Mouse (Mus musculus): ENCODE results near the gene Rnf39. TPM values are rescaled to one million over a fixed set of nuclear protein-coding genes. Genes with fewer than 3 reads are reported as not detected.

Rnf39 gene
- polyA plus RNA-seq, 1 experiment, result not detected

DNA sequence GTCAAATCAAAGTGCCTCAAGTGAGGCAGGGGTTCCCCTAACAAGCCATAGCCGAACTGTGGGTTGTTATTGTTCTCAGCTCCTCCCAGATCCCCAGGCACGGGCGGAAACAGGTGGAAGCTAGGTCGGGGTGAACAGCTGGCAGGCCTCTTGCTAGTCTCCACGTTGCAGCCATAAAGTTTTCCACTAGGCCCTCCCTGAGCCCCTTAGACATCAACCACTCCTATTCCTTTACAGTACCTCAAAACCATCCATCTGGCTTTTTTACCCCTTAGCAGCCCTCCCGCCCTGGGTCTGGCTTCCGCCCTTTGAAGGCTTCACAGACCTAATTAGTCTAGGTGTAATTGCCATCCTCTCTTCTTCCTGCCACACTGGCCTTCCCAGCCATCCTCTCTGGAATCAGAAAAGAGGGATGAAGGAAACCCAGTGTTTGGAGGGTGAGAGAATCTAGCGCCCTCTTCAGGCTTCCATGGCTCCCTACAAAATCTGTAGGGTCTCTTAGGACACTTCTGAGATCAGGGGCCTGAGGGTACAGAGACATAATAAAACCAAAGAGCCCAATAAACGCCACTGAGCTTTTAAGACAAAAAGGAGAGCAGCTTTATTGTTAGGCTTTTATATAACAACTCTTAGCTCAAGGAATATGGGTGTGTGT, 1.5 kb downstream of the Rnf39 start:
- TF ChIP-seq POLR2A (IDR thresholded peaks at IDR 0.05; ENCODE audit: borderline replicate concordance, control insufficient read depth, low read depth, low read length) (no peak), CTCF (IDR thresholded peaks at IDR 0.05; ENCODE audit: control insufficient read depth, insufficient read depth, low read length) (no peak)
- Histone ChIP-seq H3K4me1 (ENCODE audit: control insufficient read depth, insufficient read depth, low read length) (no peaks in the 10 kb centered on the region), H3K4me3 (replicated peaks; ENCODE audit: control insufficient read depth, low read depth, low read length) (no peak overlapping the region), H3K27ac (ENCODE audit: control insufficient read depth, insufficient read depth, low read depth, low read length, poor library complexity) (no peak overlapping the region)
- 36% methylated on average over 9 of the region's 9 CpGs for WGBS

DNA sequence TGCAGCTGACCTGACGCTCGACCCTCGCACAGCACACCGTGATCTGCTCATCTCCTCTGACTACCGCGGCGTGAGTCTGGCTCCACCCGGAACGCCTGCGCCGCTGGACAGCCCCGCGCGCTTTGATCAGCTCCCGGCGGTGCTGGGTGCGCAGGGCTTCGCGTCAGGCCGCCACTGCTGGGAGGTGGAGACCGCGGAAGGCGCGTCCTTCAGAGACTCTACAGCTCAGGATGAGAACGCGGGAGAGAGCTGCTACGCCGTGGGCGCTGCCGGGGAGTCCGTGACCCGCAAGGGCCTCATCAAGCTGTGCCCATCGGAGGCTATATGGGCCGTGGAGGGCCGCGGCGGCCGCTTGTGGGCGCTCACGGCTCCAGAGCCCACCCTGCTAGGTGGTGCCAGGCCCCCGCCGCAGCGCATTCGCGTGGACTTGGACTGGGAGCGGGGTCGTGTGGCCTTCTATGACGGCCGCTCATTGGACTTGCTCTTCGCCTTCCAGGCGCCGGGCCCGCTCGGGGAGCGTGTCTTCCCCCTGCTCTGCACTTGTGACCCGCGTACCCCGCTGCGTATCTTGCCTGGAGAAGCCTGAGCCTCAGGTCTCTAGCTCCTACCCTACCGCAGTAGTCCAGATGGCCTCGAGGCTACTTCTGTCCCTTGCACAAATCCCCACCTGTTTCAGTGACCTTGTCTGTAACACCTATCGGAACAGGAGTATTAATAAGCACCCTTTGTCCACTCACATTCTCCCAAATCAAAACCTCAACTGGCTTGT, 4.5 kb downstream of the Rnf39 start:
- 4% methylated on average over 62 of the region's 62 CpGs for WGBS
- Histone ChIP-seq H3K4me1 (ENCODE audit: control insufficient read depth, insufficient read depth, low read length) (no peaks in the 10 kb centered on the region; the same call in 1 of the 2 replicates), H3K4me3 (replicated peaks; ENCODE audit: control insufficient read depth, low read depth, low read length) (no peak overlapping the region), H3K27ac (ENCODE audit: control insufficient read depth, insufficient read depth, low read depth, low read length, poor library complexity) (no peak overlapping the region)
- TF ChIP-seq POLR2A (IDR thresholded peaks at IDR 0.05; ENCODE audit: borderline replicate concordance, control insufficient read depth, low read depth, low read length), result no peak
- no peak for TF ChIP-seq CTCF (IDR thresholded peaks at IDR 0.05; ENCODE audit: control insufficient read depth, insufficient read depth, low read length)

DNA sequence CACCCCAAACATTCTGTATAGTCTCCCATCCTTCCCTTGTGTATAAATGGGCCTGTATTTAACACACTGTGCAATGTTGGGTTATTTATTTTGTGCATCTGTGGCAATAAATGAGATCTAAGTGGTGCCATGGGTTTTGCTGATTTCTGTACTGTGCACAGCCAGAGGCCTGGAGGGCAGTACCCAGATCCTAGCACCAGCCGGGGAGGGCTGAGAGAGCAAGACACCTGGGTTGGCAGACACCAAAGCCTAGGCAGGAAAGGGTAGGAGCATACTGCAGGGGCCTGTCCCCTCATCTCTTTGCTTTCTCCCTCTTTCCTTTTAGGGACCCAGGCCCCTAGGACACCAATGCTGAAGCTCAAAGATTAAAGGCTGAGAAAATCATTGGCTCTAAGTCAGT, 5.6 kb downstream of the Rnf39 start:
- no peak overlapping the region for H3K4me3 ChIP-seq (replicated peaks; ENCODE audit: control insufficient read depth, low read depth, low read length)
- H3K4me1 ChIP-seq (ENCODE audit: control insufficient read depth, insufficient read depth, low read length), result no peaks in the 10 kb centered on the region; the same call in 1 of the 2 replicates
- TF ChIP-seq POLR2A (IDR thresholded peaks at IDR 0.05; ENCODE audit: borderline replicate concordance, control insufficient read depth, low read depth, low read length), result no peak
- no peak for TF ChIP-seq CTCF (IDR thresholded peaks at IDR 0.05; ENCODE audit: control insufficient read depth, insufficient read depth, low read length)
- H3K27ac ChIP-seq (ENCODE audit: control insufficient read depth, insufficient read depth, low read depth, low read length, poor library complexity), result no peak overlapping the region
- 92% methylated on average over 1 of the region's 1 CpGs for WGBS

DNA sequence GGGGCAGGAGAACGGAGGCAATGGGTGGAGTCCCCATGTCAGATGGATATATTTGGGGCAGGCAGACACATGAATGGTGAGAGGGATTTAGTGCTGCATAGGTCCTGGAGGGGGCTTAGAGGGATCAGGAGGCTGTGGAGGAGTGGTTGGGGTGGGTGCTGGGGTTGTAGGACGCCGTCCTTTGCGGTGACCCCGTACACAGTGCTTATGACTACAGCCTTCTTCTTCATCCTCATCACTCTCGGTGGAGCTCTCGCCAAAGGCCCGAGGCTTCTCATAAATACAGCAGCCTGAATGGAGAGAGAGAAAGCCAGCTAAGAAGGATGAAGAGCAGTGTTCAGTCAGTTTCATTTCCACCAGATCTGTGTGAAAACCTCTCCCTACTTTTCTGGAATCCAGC, 6.5 kb downstream of the Rnf39 start:
- no peaks in the 10 kb centered on the region; the same call in 1 of the 2 replicates for H3K4me1 ChIP-seq (ENCODE audit: control insufficient read depth, insufficient read depth, low read length)
- H3K4me3 ChIP-seq (replicated peaks; ENCODE audit: control insufficient read depth, low read depth, low read length), result no peak overlapping the region
- TF ChIP-seq CTCF (IDR thresholded peaks at IDR 0.05; ENCODE audit: control insufficient read depth, insufficient read depth, low read length) (no peak), POLR2A (IDR thresholded peaks at IDR 0.05; ENCODE audit: borderline replicate concordance, control insufficient read depth, low read depth, low read length) (no peak)
- no peak overlapping the region for H3K27ac ChIP-seq (ENCODE audit: control insufficient read depth, insufficient read depth, low read depth, low read length, poor library complexity)
- WGBS, result 93% methylated on average over 8 of the region's 8 CpGs

DNA sequence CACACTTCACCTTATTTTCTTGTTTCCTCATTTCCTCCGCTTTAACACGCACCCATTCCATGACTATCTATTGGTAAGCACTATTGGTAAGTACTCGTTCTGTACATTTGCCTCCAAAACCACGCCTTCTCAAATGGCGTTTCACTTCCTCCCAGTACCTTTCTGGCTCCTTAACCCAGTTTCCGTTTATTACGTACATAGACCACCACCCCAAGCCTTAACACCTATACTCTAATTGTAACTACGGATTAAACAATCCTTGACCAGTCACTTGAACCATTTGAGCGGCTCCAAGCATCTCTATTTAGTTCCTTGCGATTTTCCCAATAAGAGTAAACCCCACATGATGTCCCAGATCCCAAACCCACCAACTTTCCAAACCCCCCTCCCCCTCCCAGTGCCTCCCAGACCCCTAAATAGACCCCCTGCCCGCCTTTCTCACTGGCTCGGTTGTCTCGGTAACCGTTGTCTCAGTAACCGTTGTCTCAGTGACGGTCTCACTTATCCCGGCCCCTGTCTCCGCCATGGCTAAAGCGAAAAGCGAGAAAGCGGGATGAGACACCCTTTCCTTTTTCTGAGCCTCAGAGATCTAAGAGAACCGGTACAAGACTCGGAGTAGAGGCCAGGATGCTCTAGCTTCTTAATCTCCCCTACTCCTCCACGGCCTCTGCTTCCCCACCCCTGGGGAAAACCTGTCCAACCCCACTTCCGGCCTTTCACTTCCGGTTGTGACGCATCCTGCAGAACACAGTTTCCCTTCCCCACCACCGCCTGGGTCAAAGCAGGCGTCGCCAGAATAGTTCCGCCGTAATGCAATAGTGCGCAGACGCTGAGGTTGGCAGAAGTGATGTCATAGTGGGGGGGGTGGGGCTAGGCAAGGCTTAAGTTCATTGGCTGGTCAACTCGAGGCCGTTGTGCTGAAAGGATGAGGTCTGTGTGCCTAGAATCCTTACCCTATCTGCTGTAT, 8.5 kb downstream of the Rnf39 start, which contains the start of gene Ppp1r11:
Gene Ppp1r11 (minus strand): TSS at position 761 of the 967 bp plus-strand sequence.
- H3K4me3 ChIP-seq (replicated peaks; ENCODE audit: control insufficient read depth, low read depth, low read length), result peak within 1 kb of the TSS; percentile 80
- no peaks in the 10 kb centered on the region; the same call in 1 of the 2 replicates for H3K4me1 ChIP-seq (ENCODE audit: control insufficient read depth, insufficient read depth, low read length)
- TF ChIP-seq POLR2A (IDR thresholded peaks at IDR 0.05; ENCODE audit: borderline replicate concordance, control insufficient read depth, low read depth, low read length) (peak; percentile 29; the same call in 1 of the 2 replicates), CTCF (IDR thresholded peaks at IDR 0.05; ENCODE audit: control insufficient read depth, insufficient read depth, low read length) (no peak)
- peak within 1 kb of the TSS; percentile 69 for H3K27ac ChIP-seq (ENCODE audit: control insufficient read depth, insufficient read depth, low read depth, low read length, poor library complexity)
- under 1% methylated on average over 36 of the region's 36 CpGs for WGBS

- H3K4me1 ChIP-seq (ENCODE audit: control insufficient read depth, insufficient read depth, low read length), result no peaks in the 10 kb centered on the region; the same call in 1 of the 2 replicates
- TF ChIP-seq POLR2A (IDR thresholded peaks at IDR 0.05; ENCODE audit: borderline replicate concordance, control insufficient read depth, low read depth, low read length), result no peak
- no peak for TF ChIP-seq CTCF (IDR thresholded peaks at IDR 0.05; ENCODE audit: control insufficient read depth, insufficient read depth, low read length)
- 78% methylated on average over 2 of the region's 2 CpGs for WGBS
- no peak overlapping the region for H3K4me3 ChIP-seq (replicated peaks; ENCODE audit: control insufficient read depth, low read depth, low read length)
- no peak overlapping the region for H3K27ac ChIP-seq (ENCODE audit: control insufficient read depth, insufficient read depth, low read depth, low read length, poor library complexity)
These were observed 9.9 kb downstream of the Rnf39 start for GRCm38 (mm10) chr17:36952631-36953030.

GRCm38 (mm10) chr17:36953062-36953461, 10.3 kb downstream of the Rnf39 start:
- WGBS, result 86% methylated on average over 1 of the region's 1 CpGs
- Histone ChIP-seq H3K4me3 (replicated peaks; ENCODE audit: control insufficient read depth, low read depth, low read length) (no peak overlapping the region), H3K27ac (ENCODE audit: control insufficient read depth, insufficient read depth, low read depth, low read length, poor library complexity) (no peak overlapping the region), H3K4me1 (ENCODE audit: control insufficient read depth, insufficient read depth, low read length) (no peaks in the 10 kb centered on the region; the same call in 1 of the 2 replicates)
- TF ChIP-seq POLR2A (IDR thresholded peaks at IDR 0.05; ENCODE audit: borderline replicate concordance, control insufficient read depth, low read depth, low read length) (no peak), CTCF (IDR thresholded peaks at IDR 0.05; ENCODE audit: control insufficient read depth, insufficient read depth, low read length) (no peak)

Measured in bone marrow, adult 2 months (tissue).